Mouse (Mus musculus) MEL-GATA-1-ER (cell line): ENCODE measurements around the gene Scrn3.

Source experiments
- DNase-seq: peaks from one replicate; pipeline ENCODE4 v3.0.0-alpha.2; 2012; ENCODE audit warnings: low read depth; ENCODE audit errors: extremely low read depth

Scrn3 gene

DNA sequence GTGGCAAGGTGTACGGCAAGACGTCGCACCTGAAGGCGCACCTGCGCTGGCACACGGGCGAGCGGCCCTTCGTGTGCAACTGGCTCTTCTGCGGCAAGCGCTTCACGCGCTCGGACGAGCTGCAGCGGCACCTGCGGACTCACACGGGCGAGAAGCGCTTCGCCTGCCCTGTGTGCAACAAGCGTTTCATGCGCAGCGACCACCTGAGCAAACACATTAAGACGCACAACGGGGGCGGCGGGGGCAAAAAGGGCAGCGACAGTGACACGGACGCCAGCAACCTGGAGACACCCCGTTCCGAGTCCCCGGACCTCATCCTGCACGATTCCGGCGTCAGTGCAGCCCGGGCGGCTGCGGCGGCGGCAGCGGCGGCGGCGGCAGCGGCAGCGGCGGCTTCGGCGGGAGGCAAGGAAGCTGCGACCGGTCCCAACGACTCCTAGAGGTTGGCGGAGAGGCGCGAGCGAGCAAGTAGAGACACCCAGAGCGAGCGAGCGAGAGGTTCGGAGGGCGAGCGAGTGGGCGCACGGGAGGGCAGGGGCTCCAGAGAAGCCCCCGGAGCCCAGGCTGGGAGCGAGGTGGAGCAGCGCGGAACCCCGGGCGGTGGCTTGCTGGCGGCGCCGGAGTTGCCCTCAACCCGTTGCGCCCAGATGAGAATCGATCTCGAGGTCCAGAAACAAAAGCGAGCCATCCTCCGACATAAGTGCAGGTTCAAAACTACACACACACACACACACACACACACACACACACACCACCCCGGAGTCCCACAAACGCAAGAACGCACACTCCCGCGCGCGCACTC, 38.1 kb upstream of the Scrn3 start:
- no peak for DNase-seq

- DNase-seq = no peak
These were observed 37.0 kb upstream of the Scrn3 start for GRCm38 (mm10) chr2:73275261-73276040.

DNA sequence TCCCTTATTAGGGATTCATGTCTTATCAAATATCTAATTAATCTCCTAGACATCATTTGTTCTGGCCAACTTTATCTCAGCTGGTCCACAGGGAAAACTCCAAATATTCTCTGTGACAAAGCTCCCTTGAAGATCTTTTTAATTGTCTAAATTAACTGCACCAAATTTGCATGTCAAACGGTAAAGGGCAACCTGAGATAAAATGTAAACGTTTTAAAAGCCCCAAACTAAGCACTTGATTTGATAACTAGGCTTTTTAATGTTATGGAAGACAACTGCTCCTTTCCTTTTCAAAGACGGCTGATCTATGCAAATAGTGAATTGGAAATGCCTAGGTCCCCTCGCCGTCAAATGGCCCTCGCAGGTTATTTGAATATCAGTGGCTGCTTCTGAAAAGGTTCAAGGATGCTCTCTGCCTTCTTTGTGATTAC, 36.2 kb upstream of the Scrn3 start:
- no peak for DNase-seq

GRCm38 (mm10) chr2:73277021-73277708, 35.2 kb upstream of the Scrn3 start:
- DNase-seq = peak; percentile 64

- no peak for DNase-seq
These were observed 34.7 kb upstream of the Scrn3 start for GRCm38 (mm10) chr2:73277709-73278075.

DNA sequence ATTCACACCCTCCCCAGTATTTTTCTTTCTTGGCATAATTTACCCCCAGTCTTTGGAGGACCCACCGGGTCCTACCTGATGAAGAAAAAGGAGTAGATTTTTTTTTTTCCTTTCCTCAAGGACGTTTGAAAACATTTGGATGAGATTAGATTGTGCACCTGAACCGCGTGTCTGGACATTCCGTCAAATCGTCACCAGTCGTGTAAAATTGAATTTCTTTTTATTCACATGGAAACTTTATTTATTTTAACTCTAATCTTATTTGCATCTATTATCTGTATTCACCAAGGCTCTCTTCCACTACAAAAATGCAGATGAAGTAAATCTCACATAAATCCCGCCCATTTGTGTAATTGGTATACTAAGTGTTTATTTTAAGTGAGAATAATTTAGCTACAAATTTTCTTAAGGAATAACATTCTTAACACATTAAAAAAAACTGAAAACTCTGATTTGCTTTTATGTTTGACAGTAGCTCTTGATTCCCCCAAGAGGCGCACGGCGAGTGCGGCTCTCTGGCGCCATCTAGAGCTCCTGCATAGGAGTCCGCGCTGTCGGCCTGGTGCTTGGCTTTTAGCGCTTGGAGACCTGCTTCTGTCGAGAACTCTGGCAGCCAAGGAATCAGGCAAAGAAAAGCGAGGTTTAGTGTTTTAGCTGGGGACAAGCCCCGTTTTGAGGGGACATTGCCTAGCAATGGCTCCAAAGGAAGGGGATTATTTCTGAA, 34.1 kb upstream of the Scrn3 start:
- peak; percentile 80 for DNase-seq

DNA sequence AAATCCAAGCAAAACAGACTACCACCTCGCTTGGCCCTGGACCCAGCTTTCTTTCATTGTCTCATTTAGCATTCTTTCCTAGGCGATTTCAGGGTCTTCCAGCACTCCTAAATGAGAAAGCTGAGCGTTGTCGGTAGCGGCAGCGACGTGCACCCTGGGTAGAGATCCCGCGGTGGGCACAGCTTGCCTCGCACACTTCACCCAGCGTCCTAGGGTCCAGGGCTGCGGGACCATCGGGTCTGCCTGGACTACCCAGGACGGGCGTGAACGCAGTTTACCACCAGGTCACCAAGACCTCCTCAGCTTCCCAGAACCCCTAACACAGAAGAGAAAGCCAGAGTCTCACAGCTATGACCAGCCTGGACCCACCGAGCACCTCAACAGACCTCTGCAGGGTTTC, 33.5 kb upstream of the Scrn3 start:
- no peak for DNase-seq

DNA sequence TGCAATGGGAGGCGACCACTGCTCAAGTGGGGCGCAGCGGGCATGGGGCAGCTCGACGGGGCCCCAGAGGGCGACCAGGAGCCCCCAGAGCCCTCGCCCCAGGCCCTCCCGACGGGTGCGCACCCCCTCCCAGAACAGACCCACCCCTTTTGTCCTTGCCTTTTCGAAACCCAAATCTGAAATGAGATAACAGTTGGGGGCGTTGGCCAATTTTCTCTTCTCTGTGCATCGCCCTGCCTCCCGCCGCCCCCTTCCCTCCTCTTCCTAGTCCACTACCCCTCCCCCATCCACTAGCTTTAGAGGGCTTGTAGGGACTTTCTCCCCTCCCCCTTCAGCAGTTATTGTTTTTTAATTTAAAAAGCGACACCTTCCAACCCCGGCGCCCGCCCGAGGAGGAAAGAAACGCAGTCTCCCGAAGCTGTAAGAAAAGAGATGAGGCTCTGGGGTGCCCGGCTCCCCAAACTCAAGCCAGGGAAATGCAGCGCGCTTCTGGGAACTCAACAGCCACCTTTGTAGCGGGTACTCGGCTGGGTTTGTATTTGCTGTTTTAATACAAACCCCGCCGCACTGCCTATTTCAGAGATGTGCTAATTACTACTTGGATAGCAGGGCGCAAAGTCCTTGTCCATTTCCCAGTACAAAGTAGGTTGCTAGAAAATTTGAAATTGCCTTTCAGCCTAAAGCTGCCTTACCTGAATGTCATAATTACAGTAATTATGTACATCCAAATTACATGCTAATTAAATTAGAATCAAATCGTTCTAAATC, 32.9 kb upstream of the Scrn3 start:
- no peak for DNase-seq

- DNase-seq = no peak
These were observed 31.9 kb upstream of the Scrn3 start for GRCm38 (mm10) chr2:73280356-73281047.

DNA sequence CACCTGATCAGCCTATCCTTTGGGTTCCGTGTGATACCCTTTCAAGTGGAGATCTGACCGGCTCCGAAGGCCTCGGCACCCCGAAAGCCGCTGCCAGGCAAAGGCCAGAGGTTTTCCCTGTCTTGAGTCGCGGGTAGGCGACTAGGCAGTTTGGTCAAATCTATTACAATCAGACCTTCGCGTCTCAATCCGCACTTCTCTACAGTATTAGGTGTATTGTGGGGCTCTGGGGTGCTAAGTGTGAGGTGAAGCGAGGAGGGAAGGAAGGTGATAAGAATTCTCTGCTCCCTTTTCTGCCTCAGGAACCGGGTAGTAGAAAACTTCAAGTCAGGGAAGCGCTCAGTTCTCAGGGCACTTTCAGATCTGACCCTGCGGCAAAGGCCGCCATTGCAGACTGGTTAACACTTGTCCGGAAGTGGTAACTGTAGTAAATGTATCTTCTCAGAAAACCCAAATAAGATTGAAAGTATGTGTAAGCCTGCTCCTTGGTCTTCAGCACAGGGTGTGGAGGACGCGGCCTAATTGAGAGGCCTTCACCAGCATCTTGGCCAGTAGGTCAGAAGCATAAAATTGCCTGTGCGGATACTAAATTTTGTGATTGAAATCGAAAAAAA, 31.2 kb upstream of the Scrn3 start:
- no peak for DNase-seq

GRCm38 (mm10) chr2:73281707-73282106, 30.7 kb upstream of the Scrn3 start:
- DNase-seq = no peak

DNA sequence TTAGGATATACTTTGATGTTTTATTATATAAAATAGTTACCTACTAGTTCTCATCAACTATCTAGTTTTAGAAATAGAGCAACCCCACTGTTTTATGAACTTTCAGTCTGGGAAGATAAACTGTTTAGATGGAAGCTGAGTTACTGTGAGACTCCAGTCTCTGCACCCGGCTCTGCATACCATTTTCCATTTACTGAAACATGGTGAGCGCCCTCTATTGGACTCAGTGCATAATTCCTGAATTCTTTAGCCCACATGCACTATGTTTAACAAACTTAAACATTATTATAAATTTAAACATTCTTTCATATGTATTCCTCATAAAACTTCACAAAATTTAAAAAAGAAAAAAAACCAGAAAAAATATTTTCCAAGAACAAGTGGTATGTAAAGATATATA, 26.8 kb upstream of the Scrn3 start:
- DNase-seq = peak; percentile 32

- no peak for DNase-seq
These were observed 21.3 kb upstream of the Scrn3 start for GRCm38 (mm10) chr2:73291130-73291529.

- no peak for DNase-seq
These were observed 17.4 kb upstream of the Scrn3 start for GRCm38 (mm10) chr2:73295023-73295422.

DNA sequence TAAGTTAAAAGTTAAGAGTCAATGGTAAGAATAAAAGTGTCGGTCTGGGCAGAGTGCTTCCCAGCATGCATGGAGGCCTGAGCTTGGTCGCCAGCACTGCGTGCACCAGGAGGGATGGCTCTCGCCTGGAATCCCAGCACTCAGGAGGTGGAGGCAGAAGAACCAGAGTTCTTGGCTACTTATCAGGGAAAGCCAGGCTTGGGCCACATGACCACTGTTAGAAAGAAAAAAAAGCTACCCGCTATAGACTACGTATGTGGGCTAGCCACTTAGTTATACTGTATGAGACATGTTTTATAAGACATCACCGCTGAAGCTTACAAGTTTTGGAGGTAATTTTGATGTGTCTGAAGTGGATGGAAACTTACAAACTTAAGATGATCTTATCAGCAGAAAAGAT, 14.2 kb upstream of the Scrn3 start:
- DNase-seq = no peak

- DNase-seq = no peak
These were observed 13.6 kb upstream of the Scrn3 start for GRCm38 (mm10) chr2:73298841-73299240.

GRCm38 (mm10) chr2:73301979-73302378, 10.4 kb upstream of the Scrn3 start:
- no peak for DNase-seq

DNA sequence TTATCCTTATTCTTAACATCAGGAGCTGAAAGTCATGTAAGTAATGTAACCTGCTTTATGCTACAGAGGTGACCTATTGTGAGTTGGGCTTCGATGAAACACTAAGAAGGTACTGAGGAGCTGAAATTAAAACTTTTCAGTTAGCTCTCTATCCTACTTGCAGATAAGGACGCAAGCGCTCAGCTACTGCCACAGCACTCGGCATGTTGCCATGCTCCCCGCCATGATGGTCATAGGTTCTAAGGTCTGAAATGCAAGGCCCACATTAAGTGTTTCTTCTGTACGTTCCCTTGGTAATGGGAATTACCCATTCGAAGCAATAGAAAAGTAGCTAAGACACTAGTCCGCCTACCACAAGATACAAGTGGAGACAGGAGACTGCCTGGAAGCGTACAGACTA, 9.7 kb upstream of the Scrn3 start:
- no peak for DNase-seq

DNA sequence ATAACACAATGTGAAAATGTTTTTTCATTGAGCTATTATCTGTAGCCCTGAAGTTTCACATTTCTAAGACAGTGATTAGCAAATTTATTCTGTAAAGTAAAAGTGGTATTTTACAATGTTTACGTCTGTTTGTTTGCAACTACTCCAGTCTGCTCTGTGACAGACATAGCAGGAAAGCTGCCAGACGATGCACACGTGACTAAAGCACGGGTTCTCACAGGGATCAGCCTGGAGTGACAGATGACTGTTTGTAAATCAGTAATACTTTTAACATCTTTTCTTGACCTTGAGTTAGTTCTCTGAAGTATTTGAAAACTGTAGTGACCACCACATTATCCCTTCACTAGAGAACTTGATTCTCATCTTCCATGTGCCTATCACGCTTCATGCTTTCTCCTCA, 7.9 kb upstream of the Scrn3 start:
- no peak for DNase-seq

DNA sequence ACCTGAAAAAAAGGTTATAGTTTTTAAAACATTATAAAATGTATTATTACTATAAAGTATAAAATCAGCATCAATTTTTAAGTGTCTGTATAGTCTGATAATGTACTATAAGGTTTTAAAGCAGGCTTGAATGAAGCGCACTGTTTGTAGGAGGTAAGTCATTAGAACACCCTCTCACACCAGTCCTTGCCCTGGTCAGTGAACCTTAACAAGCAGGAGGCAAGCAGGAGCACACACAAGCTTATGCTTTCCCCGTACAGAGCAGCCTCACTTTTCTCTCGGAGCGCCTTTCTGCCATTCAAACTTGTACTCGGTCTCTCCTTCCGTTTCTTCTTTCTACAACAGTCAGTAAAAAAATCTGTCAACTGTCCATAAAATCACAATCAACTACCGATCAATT, 6.4 kb upstream of the Scrn3 start:
- no peak for DNase-seq
